Mouse (Mus musculus) liver, embryonic 14.5 days (tissue): ENCODE measurements around the gene Cep41.

ENCODE experiments used
- CTCF ChIP-seq: IDR thresholded peaks from 2 replicates; pipeline ENCODE4 v1.5.1; 2016; ENCODE audit warnings: antibody characterized with exemption, low read depth, control low read depth
- EP300 ChIP-seq: IDR thresholded peaks from 2 replicates; pipeline ENCODE4 v1.6.1; 2016; ENCODE audit warnings: antibody characterized with exemption, low read depth

DNA sequence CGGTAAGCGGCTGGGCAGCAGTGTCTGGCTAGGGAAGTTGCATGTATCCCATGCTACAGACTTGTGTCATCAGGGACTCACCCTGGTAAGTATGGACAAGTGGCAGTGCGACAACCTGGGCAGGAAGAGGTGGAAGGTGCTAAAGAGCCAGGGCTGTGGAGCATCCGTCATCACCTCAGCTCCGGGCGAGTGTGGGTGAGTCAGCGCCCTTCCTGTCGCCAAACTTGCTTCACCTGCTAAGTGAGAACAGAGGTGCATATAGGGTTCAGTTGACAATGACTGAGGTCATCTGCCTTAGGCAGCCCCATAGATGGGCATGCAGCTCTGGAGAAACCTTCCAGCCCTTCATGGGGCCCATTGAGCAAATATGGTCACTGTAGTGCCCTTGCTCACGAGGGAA is 68.8 kb downstream of the Cep41 start:
- TF ChIP-seq EP300 (no peak), CTCF (no peak)
